Mouse (Mus musculus) testis, adult 2 months (tissue): ENCODE data around the gene Hepacam. TPM values are rescaled to one million over a fixed set of nuclear protein-coding genes. Genes with fewer than 3 reads are reported as not detected.

ENCODE experiments used
- H3K27ac ChIP-seq: fragments of 200-500 bp; 2 replicates; pipeline ENCODE4 v1.5.1; 2012; ENCODE audit warnings: low read depth, low read length; ENCODE audit not compliant: control insufficient read depth, insufficient read depth
- H3K27me3 ChIP-seq: fragments of 200-500 bp; 2 replicates; pipeline ENCODE4 v1.6.1; 2012; ENCODE audit warnings: mild to moderate bottlenecking, low read length, moderate library complexity; ENCODE audit not compliant: control insufficient read depth, insufficient read depth
- H3K36me3 ChIP-seq: fragments of 200-500 bp; 2 replicates; pipeline ENCODE4 v1.6.1; 2012; ENCODE audit warnings: mild to moderate bottlenecking, low read length; ENCODE audit not compliant: control insufficient read depth, insufficient read depth
- H3K4me1 ChIP-seq: fragments of 200-500 bp; 2 replicates; pipeline ENCODE4 v1.6.1; 2012; ENCODE audit warnings: low read length; ENCODE audit not compliant: control insufficient read depth, insufficient read depth
- H3K4me3 ChIP-seq: fragments of 200-500 bp; 2 replicates; pipeline ENCODE4 v1.5.1; 2012; ENCODE audit warnings: low read depth, mild to moderate bottlenecking, low read length, moderate library complexity, mixed read lengths; ENCODE audit not compliant: control insufficient read depth
- CTCF ChIP-seq: fragments of 200-500 bp; IDR thresholded peaks from 2 replicates; pipeline ENCODE4 v1.5.1; 2012; ENCODE audit warnings: low read depth, mild to moderate bottlenecking, inconsistent platforms, low read length, moderate library complexity; ENCODE audit not compliant: control insufficient read depth, insufficient read depth, insufficient replicate concordance
- POLR2A ChIP-seq: fragments of 200-500 bp; IDR thresholded peaks from 2 replicates; pipeline ENCODE4 v1.6.1; 2012; ENCODE audit warnings: low read depth, mild to moderate bottlenecking, inconsistent platforms, low read length, moderate library complexity; ENCODE audit not compliant: control insufficient read depth
- polyA plus RNA-seq: library from polyadenylated mRNA; depleted of rRNA; stranded (reverse); fragments of >200 nt; gene quantifications from 2 replicates; pipeline ENCODE4 v1.2.3, GENCODE M21; 2012

Gene Hepacam
- polyA plus RNA-seq, 1 experiment = 21.3 TPM

DNA sequence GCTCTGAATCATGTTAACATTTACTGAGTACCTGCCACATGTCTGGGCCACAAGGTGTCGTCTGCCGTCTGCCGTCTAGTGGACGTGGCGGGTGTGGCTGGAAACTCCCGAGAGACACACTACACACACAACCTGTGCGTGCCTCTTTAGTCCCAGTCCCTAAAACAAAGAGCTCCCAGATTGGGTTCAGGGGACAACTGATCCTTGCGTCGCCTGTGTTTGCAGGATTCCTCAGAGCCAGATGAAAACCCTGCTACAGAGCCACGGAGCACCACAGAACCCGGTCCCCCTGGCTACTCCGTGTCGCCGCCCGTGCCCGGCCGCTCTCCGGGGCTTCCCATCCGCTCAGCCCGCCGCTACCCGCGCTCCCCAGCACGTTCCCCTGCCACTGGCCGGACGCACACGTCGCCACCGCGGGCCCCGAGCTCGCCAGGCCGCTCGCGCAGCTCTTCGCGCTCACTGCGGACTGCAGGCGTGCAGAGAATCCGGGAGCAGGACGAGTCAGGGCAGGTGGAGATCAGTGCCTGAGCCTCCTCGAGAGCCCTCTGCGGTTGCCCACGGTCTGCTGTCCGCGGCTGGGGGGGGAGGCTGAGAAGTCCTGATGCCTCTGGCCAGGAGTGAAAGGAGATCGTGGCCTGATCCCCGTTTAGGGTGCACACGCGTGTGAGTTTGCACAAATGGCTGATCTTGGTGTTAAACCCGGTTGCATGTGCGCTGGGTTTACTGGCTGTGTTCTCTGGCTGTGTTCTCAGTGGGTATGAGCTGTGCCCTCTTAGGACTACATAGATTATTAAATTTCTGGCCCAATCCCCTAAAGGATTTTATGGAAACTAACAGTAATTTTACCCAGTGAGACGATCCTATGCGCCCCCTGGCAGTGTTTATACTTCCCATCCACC, 17.4 kb downstream of the Hepacam start:
- peak overlapping the region; percentile 11 for H3K4me3 ChIP-seq
- H3K36me3 ChIP-seq = no peaks in the 10 kb centered on the region
- H3K4me1 ChIP-seq = peaks cover 11% of the 10 kb centered on the region
- H3K27me3 ChIP-seq = no peaks in the 10 kb centered on the region
- TF ChIP-seq POLR2A (no peak), CTCF (no peak)
- no peak overlapping the region for H3K27ac ChIP-seq

DNA sequence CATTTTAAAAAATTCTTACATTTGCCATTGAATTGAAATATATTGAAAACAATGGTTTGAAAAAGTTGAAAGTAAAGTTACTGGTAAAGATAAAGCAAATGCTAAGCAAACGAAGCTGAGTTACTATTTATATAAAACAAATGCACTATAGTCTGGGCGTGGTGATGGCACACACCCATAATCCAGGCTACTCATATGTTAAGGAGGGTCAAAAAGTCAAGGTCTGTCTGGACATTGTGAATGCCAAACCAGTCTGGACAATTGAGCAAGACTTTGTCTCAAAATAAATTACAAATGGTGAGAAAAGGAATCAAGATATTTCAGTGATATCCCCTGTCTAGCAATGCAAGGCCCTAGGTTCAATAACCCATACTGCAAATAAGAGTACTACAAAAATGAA, 23.7 kb downstream of the Hepacam start:
- TF ChIP-seq POLR2A (no peak), CTCF (no peak)
- no peaks in the 10 kb centered on the region for H3K4me1 ChIP-seq
- no peaks in the 10 kb centered on the region for H3K27me3 ChIP-seq
- H3K36me3 ChIP-seq = no peaks in the 10 kb centered on the region
- H3K27ac ChIP-seq = no peak overlapping the region
- H3K4me3 ChIP-seq = no peak overlapping the region

DNA sequence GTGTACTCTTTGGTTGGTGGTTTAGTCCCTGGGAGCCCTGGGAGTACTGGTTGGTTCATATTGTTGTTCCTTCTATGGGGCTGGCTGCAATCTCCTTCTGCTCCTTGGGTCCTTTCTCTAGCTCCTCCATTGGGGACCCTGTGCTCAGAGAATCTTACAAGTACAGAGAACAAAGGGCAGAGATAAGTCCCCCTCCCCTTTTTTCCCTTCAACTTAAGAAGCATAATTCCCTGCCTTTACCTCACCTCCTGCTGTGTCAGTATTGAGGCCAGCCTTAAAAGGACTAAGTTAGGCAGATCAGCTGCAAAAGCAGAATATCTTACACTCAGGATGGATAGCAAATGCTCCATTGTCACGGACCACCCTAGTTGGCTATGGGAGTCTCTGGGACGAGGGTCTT, 24.9 kb downstream of the Hepacam start:
- TF ChIP-seq CTCF (no peak), POLR2A (no peak)
- Histone ChIP-seq H3K36me3 (no peaks in the 10 kb centered on the region), H3K27me3 (no peaks in the 10 kb centered on the region), H3K4me1 (no peaks in the 10 kb centered on the region), H3K4me3 (no peak overlapping the region), H3K27ac (no peak overlapping the region)

DNA sequence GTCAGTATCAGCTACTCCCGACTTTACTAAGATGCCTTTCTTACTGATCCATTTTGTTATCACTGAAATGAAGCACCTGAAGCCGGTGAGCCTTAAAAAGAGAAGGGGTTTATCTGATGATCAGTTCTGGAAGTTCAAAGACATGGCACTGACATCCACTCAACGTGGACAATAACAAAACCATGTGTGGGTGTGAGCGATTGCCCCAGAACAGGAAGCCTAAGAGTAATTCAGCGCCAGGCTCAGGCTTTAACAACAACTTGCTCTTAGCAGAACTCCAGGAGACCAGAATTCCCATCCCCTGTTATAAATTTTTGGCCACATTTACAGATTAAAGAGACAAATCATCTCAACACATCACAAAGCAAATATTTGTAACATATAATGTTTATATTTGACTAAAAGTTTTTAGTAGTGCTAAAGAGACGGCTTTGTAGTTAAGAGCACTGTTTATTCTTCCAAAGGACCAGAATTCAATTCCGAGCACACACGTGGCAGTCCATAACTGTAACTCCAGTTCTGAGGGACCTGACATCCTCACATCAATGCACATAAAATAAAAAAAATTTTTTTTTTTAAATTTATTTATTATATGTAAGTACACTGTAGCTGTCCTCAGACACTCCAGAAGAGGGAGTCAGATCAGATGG, 26.5 kb downstream of the Hepacam start:
- Histone ChIP-seq H3K4me1 (no peaks in the 10 kb centered on the region), H3K27ac (no peak overlapping the region), H3K27me3 (no peaks in the 10 kb centered on the region), H3K4me3 (no peak overlapping the region), H3K36me3 (no peaks in the 10 kb centered on the region)
- TF ChIP-seq CTCF (no peak), POLR2A (no peak)

DNA sequence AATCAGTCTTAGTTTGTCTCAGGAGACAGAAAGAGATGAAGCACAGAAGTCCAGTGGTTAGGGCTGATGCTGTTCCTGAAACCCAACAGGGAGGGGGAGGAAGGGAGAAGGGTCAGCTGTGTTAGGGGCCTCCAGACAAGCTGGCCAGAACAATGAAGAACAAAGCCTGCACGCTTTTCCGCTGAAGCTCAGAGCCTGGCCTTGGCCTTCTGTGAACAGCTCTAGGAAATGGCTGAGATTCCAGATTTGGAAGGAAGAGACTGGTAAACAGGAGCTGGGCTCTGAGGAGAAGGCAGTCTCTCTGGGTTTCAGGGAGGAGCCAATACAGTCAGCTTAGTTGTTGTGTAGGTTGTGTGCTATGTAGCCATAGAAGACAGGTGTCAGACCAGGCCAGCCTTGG, 33.4 kb downstream of the Hepacam start:
- Histone ChIP-seq H3K27ac (no peak overlapping the region), H3K4me1 (no peaks in the 10 kb centered on the region), H3K36me3 (no peaks in the 10 kb centered on the region), H3K27me3 (no peaks in the 10 kb centered on the region), H3K4me3 (no peak overlapping the region)
- TF ChIP-seq POLR2A = no peak
- TF ChIP-seq CTCF = no peak

GRCm38 (mm10) chr9:37401802-37402201, 34.7 kb downstream of the Hepacam start, which contains the start of gene Robo4:
Gene Robo4 (plus strand): TSS chr9:37401897.
- H3K4me3 ChIP-seq = no peak within 1 kb of the TSS
- H3K27ac ChIP-seq = no peak within 1 kb of the TSS
- H3K4me1 ChIP-seq = no peaks in the 10 kb centered on the region
- no peak for TF ChIP-seq POLR2A
- TF ChIP-seq CTCF = no peak
- no peaks in the 10 kb centered on the region for H3K27me3 ChIP-seq
- no peaks in the 10 kb centered on the region for H3K36me3 ChIP-seq

DNA sequence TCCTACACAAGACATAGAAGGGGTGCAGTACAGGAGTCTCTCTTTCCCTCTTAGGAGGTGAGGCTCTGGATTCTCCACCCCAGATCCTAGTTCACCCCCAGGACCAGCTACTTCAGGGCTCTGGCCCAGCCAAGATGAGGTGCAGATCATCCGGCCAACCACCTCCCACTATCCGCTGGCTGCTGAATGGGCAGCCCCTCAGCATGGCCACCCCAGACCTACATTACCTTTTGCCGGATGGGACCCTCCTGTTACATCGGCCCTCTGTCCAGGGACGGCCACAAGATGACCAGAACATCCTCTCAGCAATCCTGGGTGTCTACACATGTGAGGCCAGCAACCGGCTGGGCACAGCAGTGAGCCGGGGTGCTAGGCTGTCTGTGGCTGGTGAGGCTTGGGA, 35.4 kb downstream of the Hepacam start:
- TF ChIP-seq POLR2A (no peak), CTCF (no peak)
- Histone ChIP-seq H3K27ac (no peak overlapping the region), H3K4me3 (no peak overlapping the region)

More for the DNA sequence above, 35.4 kb downstream of the Hepacam start:
- H3K4me1 ChIP-seq = no peaks in the 10 kb centered on the region
- no peaks in the 10 kb centered on the region for H3K27me3 ChIP-seq
- H3K36me3 ChIP-seq = no peaks in the 10 kb centered on the region
